Mouse (Mus musculus) G1E-ER4 (cell line): ENCODE measurements around the gene Fundc1. TPM values are rescaled to one million over a fixed set of nuclear protein-coding genes. Genes with fewer than 3 reads are reported as not detected.

Source experiments
- GATA1 ChIP-seq: IDR thresholded peaks from one replicate; pipeline ENCODE4 v1.8.0; 2012; ENCODE audit warnings: low read length, inconsistent platforms
- polyA plus RNA-seq: library from polyadenylated mRNA; stranded (reverse); fragments of >175 nt; gene quantifications from 2 replicates; pipeline ENCODE4 v1.2.3, GENCODE M21; 2012

The Fundc1 gene
- polyA plus RNA-seq, 1 experiment = 11.2 TPM

GRCm38 (mm10) chrX:17521221-17521716 lies 50.9 kb downstream of the Fundc1 start:
- TF ChIP-seq GATA1 = no peak

GRCm38 (mm10) chrX:17520086-17520485 lies 52.0 kb downstream of the Fundc1 start:
- TF ChIP-seq GATA1 = no peak

- no peak for TF ChIP-seq GATA1
Observed at GRCm38 (mm10) chrX:17514012-17514411, 58.1 kb downstream of the Fundc1 start.

- no peak for TF ChIP-seq GATA1
Observed at GRCm38 (mm10) chrX:17512021-17512602, 60.0 kb downstream of the Fundc1 start.
